Mouse (Mus musculus) lung, postnatal 0 days (tissue): ENCODE data around the gene Akip1. TPM values are rescaled to one million over a fixed set of nuclear protein-coding genes. Genes with fewer than 3 reads are reported as not detected.
A peak's percentile ranks its signal among the peaks of the same experiment; 100 is the strongest.

Experiments used
- ATAC-seq: fragments of 200-750 bp; cut with Nextera tagmentation; 2 replicates; pipeline ENCODE4 v1.8.0; 2017; ENCODE audit warnings: moderate library complexity
- DNase-seq: peaks from one replicate; pipeline ENCODE4 v3.0.0-alpha.2; 2016; ENCODE audit warnings: low spot score
- H3K27ac ChIP-seq: fragments of 300-500 bp; sonication (generic); 2 replicates; pipeline ENCODE4 v1.5.1; 2014; ENCODE audit warnings: antibody characterized with exemption, mild to moderate bottlenecking, low read length, mixed read lengths
- H3K27me3 ChIP-seq: fragments of 300-500 bp; sonication (generic); replicated peaks from 2 replicates; pipeline ENCODE4 v1.6.1; 2014; ENCODE audit warnings: low read length, mixed read lengths; ENCODE audit not compliant: insufficient read depth
- H3K36me3 ChIP-seq: fragments of 300-500 bp; sonication (generic); 2 replicates; pipeline ENCODE4 v1.6.1; 2014; ENCODE audit warnings: low read length, mixed read lengths; ENCODE audit not compliant: insufficient read depth
- H3K4me1 ChIP-seq: fragments of 300-500 bp; sonication (generic); 2 replicates; pipeline ENCODE4 v1.6.1; 2014; ENCODE audit warnings: antibody characterized with exemption, low read depth, low read length, mixed read lengths; ENCODE audit not compliant: insufficient read depth
- H3K4me2 ChIP-seq: fragments of 300-500 bp; sonication (generic); replicated peaks from 2 replicates; pipeline ENCODE4 v1.6.1; 2014; ENCODE audit warnings: low read depth, mild to moderate bottlenecking, low read length, moderate library complexity, mixed read lengths
- H3K4me3 ChIP-seq: fragments of 300-500 bp; sonication (generic); 2 replicates; pipeline ENCODE4 v1.5.1; 2014; ENCODE audit warnings: low read depth, low read length
- H3K9ac ChIP-seq: fragments of 300-500 bp; sonication (generic); replicated peaks from 2 replicates; pipeline ENCODE4 v1.6.1; 2014; ENCODE audit warnings: low read depth, mild to moderate bottlenecking
- H3K9me3 ChIP-seq: fragments of 300-500 bp; sonication (generic); 2 replicates; pipeline ENCODE4 v1.6.1; 2016; ENCODE audit warnings: low read length, mixed read lengths
- CTCF ChIP-seq: IDR thresholded peaks from 2 replicates; pipeline ENCODE4 v1.5.1; 2016; ENCODE audit warnings: antibody characterized with exemption, mild to moderate bottlenecking
- EP300 ChIP-seq: IDR thresholded peaks from 2 replicates; pipeline ENCODE4 v1.6.1; 2016; ENCODE audit warnings: antibody characterized with exemption, mild to moderate bottlenecking, control low read depth
- WGBS: fragments of 180-500 bp; shearing (Covaris S2); extraction: QIAGEN DNeasy Blood & Tissue Kit; methylation state at CpG from one replicate; pipeline ENCODE4 v1.1.7; 2014; 5-methylcytosine and 5-hydroxymethylcytosine counted together
- polyA plus RNA-seq: library from polyadenylated mRNA; unstranded; fragments of >200 nt; fragmentation: Nextera tagmentation; extraction: Ambion mirVana; gene quantifications from 2 replicates; pipeline ENCODE4 v1.2.1, GENCODE M21; 2015

Gene Akip1
- 48.6 and 52.5 TPM in 2 replicates for polyA plus RNA-seq

GRCm38 (mm10) chr7:109703190-109704015 is at the start of gene Akip1, which contains the start of gene St5:
Gene Akip1 (plus strand): TSS chr7:109703690.
Gene St5 (minus strand): TSS chr7:109703605.
- DNase-seq (peak; percentile 98), ATAC-seq (peak; percentile 93)
- peak within 1 kb of the TSS; percentile 61 for H3K9ac ChIP-seq
- H3K4me1 ChIP-seq = peaks cover 11% of the 10 kb centered on the region
- peak within 1 kb of the TSS; percentile 81 for H3K27ac ChIP-seq
- H3K36me3 ChIP-seq = no peaks in the 10 kb centered on the region
- TF ChIP-seq CTCF (no peak; the same call in 1 of the 2 replicates), EP300 (no peak)
- H3K4me3 ChIP-seq = peak within 1 kb of the TSS; percentile 75
- H3K9me3 ChIP-seq = no peaks in the 10 kb centered on the region
- H3K4me2 ChIP-seq = peak within 1 kb of the TSS; percentile 58
- H3K27me3 ChIP-seq = no peaks in the 10 kb centered on the region
- WGBS = 1% methylated on average over 58 of the region's 61 CpGs

DNA sequence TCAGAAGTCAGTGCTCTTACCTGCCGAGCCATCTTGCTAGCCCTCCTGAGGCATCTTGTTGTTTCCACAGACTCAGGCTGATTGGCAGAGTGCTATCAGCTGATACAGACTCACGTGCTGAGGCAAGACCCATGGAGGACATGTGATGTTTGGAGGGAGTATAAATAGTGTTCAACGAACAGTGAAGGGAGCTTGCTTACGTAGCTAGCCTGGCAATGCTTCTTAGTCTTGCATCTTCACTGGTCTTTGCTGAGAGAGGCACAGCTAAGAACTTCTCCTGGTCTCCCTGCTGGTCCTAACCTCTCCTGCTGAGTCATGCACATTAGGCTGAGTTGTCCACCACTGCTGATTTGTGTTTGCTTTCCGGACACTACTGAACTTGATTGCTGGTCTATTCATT is 48.6 kb upstream of the Akip1 start:
- Histone ChIP-seq H3K27ac (no peak overlapping the region), H3K36me3 (no peaks in the 10 kb centered on the region), H3K4me1 (no peaks in the 10 kb centered on the region), H3K4me2 (no peak overlapping the region), H3K27me3 (no peaks in the 10 kb centered on the region), H3K9ac (no peak overlapping the region), H3K4me3 (no peak overlapping the region), H3K9me3 (no peaks in the 10 kb centered on the region)
- ATAC-seq (no peak), DNase-seq (no peak)
- no peak for TF ChIP-seq EP300
- no peak for TF ChIP-seq CTCF
- 77% methylated on average over 5 of the region's 5 CpGs for WGBS

GRCm38 (mm10) chr7:109657884-109658283 is 45.6 kb upstream of the Akip1 start:
- no peak overlapping the region for H3K4me2 ChIP-seq
- TF ChIP-seq CTCF (no peak), EP300 (no peak)
- H3K27ac ChIP-seq = no peak overlapping the region
- ATAC-seq = no peak
- no peak overlapping the region for H3K4me3 ChIP-seq
- no peaks in the 10 kb centered on the region for H3K36me3 ChIP-seq
- DNase-seq = no peak
- 29% methylated on average over 6 of the region's 6 CpGs for WGBS
- H3K9me3 ChIP-seq = no peaks in the 10 kb centered on the region
- peaks cover 4% of the 10 kb centered on the region; the same call in 1 of the 2 replicates for H3K4me1 ChIP-seq
- H3K9ac ChIP-seq = no peak overlapping the region
- H3K27me3 ChIP-seq = no peaks in the 10 kb centered on the region

GRCm38 (mm10) chr7:109659278-109659677 is 44.2 kb upstream of the Akip1 start:
- no peaks in the 10 kb centered on the region for H3K36me3 ChIP-seq
- H3K9ac ChIP-seq = no peak overlapping the region
- TF ChIP-seq CTCF = no peak
- no peak for TF ChIP-seq EP300
- no peaks in the 10 kb centered on the region for H3K27me3 ChIP-seq
- peaks cover 4% of the 10 kb centered on the region; the same call in 1 of the 2 replicates for H3K4me1 ChIP-seq
- no peak for ATAC-seq
- H3K4me2 ChIP-seq = no peak overlapping the region
- 92% methylated on average over 2 of the region's 2 CpGs for WGBS
- DNase-seq = no peak
- no peak overlapping the region for H3K27ac ChIP-seq
- no peak overlapping the region for H3K4me3 ChIP-seq
- no peaks in the 10 kb centered on the region for H3K9me3 ChIP-seq

DNA sequence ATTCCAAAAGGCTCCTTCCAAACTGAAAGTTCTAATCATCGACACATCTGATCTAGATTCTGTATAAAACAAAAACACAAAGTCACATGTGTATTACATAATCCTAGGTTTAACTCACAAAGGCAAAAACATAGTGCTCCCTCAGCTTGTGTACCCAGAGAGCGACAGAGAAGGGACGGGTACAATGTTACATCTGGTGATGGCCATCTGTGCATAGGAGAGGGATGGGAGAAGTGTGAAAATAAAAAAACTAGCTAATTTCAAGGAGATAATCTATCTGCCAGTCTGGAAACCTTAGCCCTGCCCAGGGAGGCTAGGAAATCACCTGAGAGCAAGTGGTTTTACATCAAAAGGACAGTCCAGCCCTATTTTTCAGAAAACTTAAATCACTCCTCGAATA is 40.9 kb upstream of the Akip1 start:
- Histone ChIP-seq H3K9ac (no peak overlapping the region), H3K4me3 (no peak overlapping the region), H3K4me2 (no peak overlapping the region), H3K36me3 (no peaks in the 10 kb centered on the region), H3K9me3 (no peaks in the 10 kb centered on the region), H3K27me3 (no peaks in the 10 kb centered on the region), H3K27ac (no peak overlapping the region), H3K4me1 (peaks cover 4% of the 10 kb centered on the region; the same call in 1 of the 2 replicates)
- TF ChIP-seq CTCF (no peak), EP300 (no peak)
- DNase-seq = no peak
- WGBS = 71% methylated on average over 4 of the region's 4 CpGs
- ATAC-seq = no peak

GRCm38 (mm10) chr7:109666664-109667063 is 36.8 kb upstream of the Akip1 start:
- no peaks in the 10 kb centered on the region for H3K36me3 ChIP-seq
- 67% methylated on average over 5 of the region's 5 CpGs for WGBS
- ATAC-seq (no peak), DNase-seq (no peak)
- peaks cover 7% of the 10 kb centered on the region; the same call in 1 of the 2 replicates for H3K4me1 ChIP-seq
- no peak overlapping the region for H3K9ac ChIP-seq
- H3K4me3 ChIP-seq = no peak overlapping the region
- H3K27me3 ChIP-seq = no peaks in the 10 kb centered on the region
- no peak overlapping the region for H3K4me2 ChIP-seq
- H3K27ac ChIP-seq = no peak overlapping the region
- no peak for TF ChIP-seq EP300
- TF ChIP-seq CTCF = no peak
- H3K9me3 ChIP-seq = no peaks in the 10 kb centered on the region
